Mouse (Mus musculus) C2C12 (cell line): ENCODE measurements around the gene Spty2d1. TPM values are rescaled to one million over a fixed set of nuclear protein-coding genes. Genes with fewer than 3 reads are reported as not detected.
A peak's percentile ranks its signal among the peaks of the same experiment; 100 is the strongest.

Experiments used
- H3K27me3 ChIP-seq: one replicate; pipeline ENCODE4 v1.6.1; 2011; ENCODE audit not compliant: control insufficient read depth, insufficient read depth, insufficient read length
- H3K36me3 ChIP-seq: one replicate; pipeline ENCODE4 v1.6.1; 2011; ENCODE audit not compliant: control insufficient read depth, insufficient read depth
- H3K4me3 ChIP-seq: one replicate; pipeline ENCODE4 v1.5.1; 2011; ENCODE audit warnings: mild to moderate bottlenecking, control low read depth; ENCODE audit not compliant: poor library complexity, insufficient read depth, severe bottlenecking
- H3K79me2 ChIP-seq: one replicate; pipeline ENCODE4 v1.6.1; 2011; ENCODE audit not compliant: control insufficient read depth, insufficient read depth
- H3K79me3 ChIP-seq: one replicate; pipeline ENCODE4 v1.6.1; 2011; ENCODE audit warnings: low read depth, control low read depth
- H3ac ChIP-seq: one replicate; pipeline ENCODE3; 2011; ENCODE audit warnings: low read depth; ENCODE audit not compliant: control insufficient read depth, insufficient read length
- CEBPB ChIP-seq: IDR thresholded peaks from one replicate; pipeline ENCODE4 v1.6.1; 2011; ENCODE audit warnings: low read depth, mild to moderate bottlenecking, control low read depth, moderate library complexity
- CTCF ChIP-seq: IDR thresholded peaks from one replicate; pipeline ENCODE4 v1.5.1; 2011; ENCODE audit not compliant: control insufficient read depth, insufficient read depth, insufficient read length
- FOSL1 ChIP-seq: IDR thresholded peaks from one replicate; pipeline ENCODE4 v1.8.0; 2011; ENCODE audit warnings: mild to moderate bottlenecking, low read length; ENCODE audit not compliant: poor library complexity, insufficient read depth, severe bottlenecking
- MAX ChIP-seq: IDR thresholded peaks from one replicate; pipeline ENCODE4 v1.6.1; 2011; ENCODE audit warnings: mild to moderate bottlenecking, control low read depth
- MYOD1 ChIP-seq: IDR thresholded peaks from one replicate; pipeline ENCODE4 v1.6.1; 2011; ENCODE audit warnings: low read depth; ENCODE audit not compliant: control insufficient read depth, insufficient read length
- MYOG ChIP-seq: IDR thresholded peaks from one replicate; pipeline ENCODE4 v1.6.1; 2011; ENCODE audit not compliant: control insufficient read depth, insufficient read length; ENCODE audit errors: extremely low read depth
- USF1 ChIP-seq: IDR thresholded peaks from one replicate; pipeline ENCODE4 v1.6.1; 2011; ENCODE audit warnings: low read depth, mild to moderate bottlenecking, control low read depth, moderate library complexity
- polyA plus RNA-seq: library from polyadenylated mRNA; unstranded; fragments of >200 nt; fragmentation: generic; extraction: Trizol; gene quantifications from one replicate; pipeline ENCODE4 v1.2.1, GENCODE M21; 2012; ENCODE audit warnings: missing spikeins

Gene Spty2d1
- polyA plus RNA-seq, 1 experiment, result 5.3 TPM

DNA sequence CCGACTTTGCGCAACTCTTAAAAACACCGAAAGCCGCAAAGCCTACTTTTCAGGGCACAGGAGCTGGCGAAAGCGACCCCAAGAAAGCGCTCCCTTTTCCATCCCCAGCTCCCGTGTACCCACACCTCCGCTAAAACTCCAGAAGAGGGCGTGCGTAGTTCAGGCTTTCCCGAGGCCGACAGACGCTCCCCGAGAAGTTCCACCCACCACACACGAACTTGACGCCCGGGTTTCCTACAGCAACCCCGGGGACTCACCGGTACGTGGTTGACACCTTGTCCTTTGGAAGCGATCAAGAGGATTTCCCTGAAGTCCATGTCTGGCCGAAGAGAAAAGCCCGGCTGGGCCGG lies 418 bp downstream of the Spty2d1 start:
- Histone ChIP-seq H3K36me3 (no peaks in the 10 kb centered on the region), H3K79me3 (peaks cover 46% of the 10 kb centered on the region), H3ac (peak overlapping the region; percentile 68), H3K79me2 (peaks cover 51% of the 10 kb centered on the region), H3K4me3 (peak overlapping the region; percentile 66), H3K27me3 (no peaks in the 10 kb centered on the region)
- TF ChIP-seq CTCF, result peak; percentile 46
- no peak for TF ChIP-seq USF1
- TF ChIP-seq FOSL1, result no peak
- TF ChIP-seq MYOD1, result no peak

DNA sequence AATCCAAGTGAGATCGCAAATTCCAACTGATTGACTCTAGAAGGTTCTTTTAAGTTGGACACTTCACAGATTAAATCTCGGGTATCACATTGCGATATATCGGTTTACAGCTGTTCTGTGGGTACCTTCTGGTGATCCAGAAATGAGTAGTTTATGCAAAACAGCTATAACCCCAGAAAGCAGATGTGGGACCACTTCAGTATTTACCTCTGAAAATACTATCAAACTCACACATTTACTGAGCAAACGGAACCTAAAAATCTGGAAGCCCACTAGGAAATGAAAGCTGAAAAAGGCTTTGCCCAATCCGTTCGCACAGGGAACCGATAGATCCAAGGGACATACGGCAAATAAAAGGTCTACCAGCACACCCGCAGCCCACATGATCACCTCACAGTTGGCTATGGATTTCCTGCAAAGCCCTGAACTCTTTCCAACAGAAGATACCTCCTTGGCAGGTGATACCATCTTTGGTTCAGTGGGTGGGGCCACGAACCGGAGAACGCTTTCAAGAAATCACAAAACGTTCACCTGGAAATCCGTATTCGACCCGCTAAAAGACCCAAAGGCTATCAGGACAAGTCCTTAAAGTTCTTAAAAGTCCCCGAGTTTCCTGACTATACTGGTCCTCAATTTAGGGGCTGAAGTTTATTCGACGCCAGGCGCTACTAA lies 966 bp downstream of the Spty2d1 start:
- H3K27me3 ChIP-seq, result no peaks in the 10 kb centered on the region
- TF ChIP-seq USF1, result no peak
- no peak for TF ChIP-seq MYOD1
- TF ChIP-seq CEBPB, result no peak
- no peak for TF ChIP-seq FOSL1
- no peak for TF ChIP-seq MAX
- no peak for TF ChIP-seq MYOG
- TF ChIP-seq CTCF, result no peak
- H3ac ChIP-seq, result peak overlapping the region; percentile 68
- H3K36me3 ChIP-seq, result no peaks in the 10 kb centered on the region
- peak overlapping the region; percentile 66 for H3K4me3 ChIP-seq
- H3K79me2 ChIP-seq, result peaks cover 57% of the 10 kb centered on the region
- H3K79me3 ChIP-seq, result peaks cover 49% of the 10 kb centered on the region

- H3K79me2 ChIP-seq, result peaks cover 89% of the 10 kb centered on the region
These were observed 4.6 kb downstream of the Spty2d1 start for GRCm38 (mm10) chr7:47003411-47004115.

GRCm38 (mm10) chr7:47001900-47002275 lies 6.3 kb downstream of the Spty2d1 start:
- H3K4me3 ChIP-seq, result no peak overlapping the region
- peaks cover 88% of the 10 kb centered on the region for H3K79me2 ChIP-seq
- H3K79me3 ChIP-seq, result peaks cover 54% of the 10 kb centered on the region
- H3K27me3 ChIP-seq, result no peaks in the 10 kb centered on the region
- H3ac ChIP-seq, result no peak overlapping the region
- peaks cover 22% of the 10 kb centered on the region for H3K36me3 ChIP-seq
- TF ChIP-seq MYOG (no peak), MYOD1 (no peak), FOSL1 (no peak), CTCF (no peak), USF1 (no peak), CEBPB (no peak), MAX (no peak)

More at GRCm38 (mm10) chr7:47003411-47004115, 4.6 kb downstream of the Spty2d1 start:
- H3K4me3 ChIP-seq, result no peak overlapping the region
- TF ChIP-seq CTCF, result no peak
- no peak for TF ChIP-seq MYOD1
- TF ChIP-seq FOSL1, result no peak
- TF ChIP-seq CEBPB, result no peak
- TF ChIP-seq MAX, result no peak
- no peak for TF ChIP-seq MYOG
- no peak for TF ChIP-seq USF1
- peaks cover 60% of the 10 kb centered on the region for H3K79me3 ChIP-seq
- no peaks in the 10 kb centered on the region for H3K27me3 ChIP-seq
- no peak overlapping the region for H3ac ChIP-seq
- H3K36me3 ChIP-seq, result peaks cover 9% of the 10 kb centered on the region

- no peaks in the 10 kb centered on the region for H3K27me3 ChIP-seq
- H3ac ChIP-seq, result no peak overlapping the region
- peaks cover 82% of the 10 kb centered on the region for H3K79me2 ChIP-seq
- peaks cover 22% of the 10 kb centered on the region for H3K36me3 ChIP-seq
- peaks cover 48% of the 10 kb centered on the region for H3K79me3 ChIP-seq
- H3K4me3 ChIP-seq, result no peak overlapping the region
- TF ChIP-seq CEBPB (no peak), MYOD1 (no peak), MAX (no peak), FOSL1 (no peak), MYOG (no peak), CTCF (no peak), USF1 (no peak)
These were observed 6.9 kb downstream of the Spty2d1 start for GRCm38 (mm10) chr7:47001125-47001899.
